In genomic region chr4:106840651-106841145, GRCm38 (mm10) we compare ENCODE assay signal across 8 mouse cellular contexts. TPM values are rescaled to one million over a fixed set of nuclear protein-coding genes. Genes with fewer than 3 reads are reported as not detected.
DNase-seq lines count a peak whose midpoint lies in the region; ATAC-seq and TF ChIP-seq lines count a peak whose summit lies in the region.

No protein-coding gene starts in this region.

- TF ChIP-seq RAD21 in MEL (IDR thresholded peaks at IDR 0.05; ENCODE audit: low read depth, low read length) = no peak; the same call in 1 of the 2 replicates

- peaks cover 17 to 33% of the 10 kb centered on the region in 2 experiments for H3K4me1 ChIP-seq in heart, embryonic 14.5 days (ENCODE audit: control insufficient read depth in 2 of 2, insufficient read depth in 2 of 2, low read length in 2 of 2)
- peaks cover 0 to 27% of the 10 kb centered on the region in 2 experiments; a peak in 3 of 4 replicates for H3K4me1 ChIP-seq in MEL (ENCODE audit: control insufficient read depth in 1 of 2, insufficient read depth in 2 of 2, low read length in 2 of 2)
- 0 out of 2 replicates have a peak, but pooled peaks cover 4% of the 10 kb centered on the region for H3K4me1 ChIP-seq in heart, postnatal 0 days (ENCODE audit: control insufficient read depth, insufficient read depth)
- peaks cover 35% of the 10 kb centered on the region for H3K4me1 ChIP-seq in midbrain, embryonic 11.5 days (ENCODE audit: control insufficient read depth, insufficient read depth, low read length)

- H3K4me2 ChIP-seq in heart, embryonic 14.5 days (ENCODE audit: low read length) = peak overlapping the region; percentile 98
- peak overlapping the region; percentile 96 for H3K4me2 ChIP-seq in heart, postnatal 0 days (ENCODE audit: low read depth, low read length)
- H3K4me2 ChIP-seq in midbrain, embryonic 11.5 days = peak overlapping the region; percentile 100

- no peak for TF ChIP-seq EP300 in MEL (IDR thresholded peaks at IDR 0.05; ENCODE audit: low read depth in 1 of 2, low read length in 2 of 2)
- TF ChIP-seq EP300 in heart, postnatal 0 days (IDR thresholded peaks at IDR 0.05; ENCODE audit: low read depth) = no peak

- TF ChIP-seq POLR2A in MEL (IDR thresholded peaks at IDR 0.05; ENCODE audit: control insufficient read depth in 1 of 2, insufficient read depth in 1 of 2, low read depth in 1 of 2, low read length in 2 of 2, poor library complexity in 1 of 2) = no peak

- H3K4me3 ChIP-seq in heart, embryonic 14.5 days (ENCODE audit: control insufficient read depth in 1 of 2, insufficient read depth in 1 of 2, low read depth in 1 of 2, low read length in 2 of 2) = peak overlapping the region; percentile 64 to 70
- peak overlapping the region; percentile 59 to 83 for H3K4me3 ChIP-seq in MEL (ENCODE audit: control insufficient read depth in 1 of 2, insufficient read depth in 1 of 2, low read depth in 2 of 2, low read length in 2 of 2)
- peak overlapping the region; percentile 67 for H3K4me3 ChIP-seq in heart, postnatal 0 days (ENCODE audit: low read depth, low read length)
- peak overlapping the region; percentile 53; the same call in 1 of the 2 replicates for H3K4me3 ChIP-seq in midbrain, embryonic 11.5 days (ENCODE audit: low read depth, low read length)

- no peak for ATAC-seq in heart, embryonic 14.5 days (ENCODE audit: insufficient number of reproducible peaks, insufficient read depth, low FRiP score, low read depth)
- no peak for ATAC-seq in heart, postnatal 0 days (ENCODE audit: insufficient read depth, low read depth)
- no peak for ATAC-seq in midbrain, embryonic 11.5 days (ENCODE audit: low FRiP score)
- ATAC-seq in granulocyte monocyte progenitor cell, adult 5-6 weeks (replicated peaks; ENCODE audit: poor library complexity, severe bottlenecking) = no peak

- no peaks in the 10 kb centered on the region for H3K27me3 ChIP-seq in heart, embryonic 14.5 days (ENCODE audit: control insufficient read depth, insufficient read depth, low read length)
- no peaks in the 10 kb centered on the region for H3K27me3 ChIP-seq in MEL (ENCODE audit: control insufficient read depth in 1 of 2, insufficient read depth in 2 of 2, low read length in 2 of 2)
- no peaks in the 10 kb centered on the region for H3K27me3 ChIP-seq in heart, postnatal 0 days (ENCODE audit: control insufficient read depth, insufficient read depth, low read length)
- H3K27me3 ChIP-seq in midbrain, embryonic 11.5 days (ENCODE audit: control insufficient read depth, insufficient read depth, low read length) = no peaks in the 10 kb centered on the region

- no peaks in the 10 kb centered on the region for H3K36me3 ChIP-seq in heart, embryonic 14.5 days (ENCODE audit: control insufficient read depth, insufficient read depth, low read length)
- peaks cover 0 to 8% of the 10 kb centered on the region in 2 experiments; a peak in 2 of 4 replicates for H3K36me3 ChIP-seq in MEL (ENCODE audit: control insufficient read depth in 1 of 2, insufficient read depth in 2 of 2, low read length in 2 of 2)
- H3K36me3 ChIP-seq in heart, postnatal 0 days (replicated peaks; ENCODE audit: control insufficient read depth, insufficient read depth, low read length) = no peaks in the 10 kb centered on the region
- no peaks in the 10 kb centered on the region for H3K36me3 ChIP-seq in midbrain, embryonic 11.5 days (ENCODE audit: control insufficient read depth, insufficient read depth, low read length)

- H3K9ac ChIP-seq in heart, embryonic 14.5 days (ENCODE audit: low read length) = peak overlapping the region; percentile 82
- peak overlapping the region; percentile 87 for H3K9ac ChIP-seq in MEL (ENCODE audit: control insufficient read depth, low read depth, low read length, poor library complexity, severe bottlenecking)
- H3K9ac ChIP-seq in heart, postnatal 0 days (replicated peaks; ENCODE audit: low read depth, low read length) = peak overlapping the region; percentile 59
- H3K9ac ChIP-seq in midbrain, embryonic 11.5 days (ENCODE audit: low read length) = peak overlapping the region; percentile 58

- H3K27ac ChIP-seq in heart, embryonic 14.5 days (replicated peaks in 1 of 2; ENCODE audit: control insufficient read depth in 1 of 2, insufficient read depth in 1 of 2, low read depth in 2 of 2, low read length in 2 of 2) = peak overlapping the region; percentile 83 to 92
- peak overlapping the region; percentile 54 for H3K27ac ChIP-seq in MEL (ENCODE audit: control insufficient read depth, low read depth, low read length)
- peak overlapping the region; percentile 88 for H3K27ac ChIP-seq in heart, postnatal 0 days (ENCODE audit: low read depth)
- peak overlapping the region; percentile 98 for H3K27ac ChIP-seq in midbrain, embryonic 11.5 days (ENCODE audit: low read depth, low read length)

- TF ChIP-seq CTCF in MEL (IDR thresholded peaks at IDR 0.05 in 2 of 3, conservative IDR thresholded peaks at IDR 0.05 in 1 of 3; ENCODE audit: control insufficient read depth in 1 of 3, insufficient read depth in 1 of 3, low read depth in 2 of 3, low read length in 3 of 3, poor library complexity in 1 of 3, severe bottlenecking in 1 of 3) = no peak
- no peak for TF ChIP-seq CTCF in heart, postnatal 0 days (IDR thresholded peaks at IDR 0.05; ENCODE audit: low read depth)

- no peaks in the 10 kb centered on the region for H3K9me3 ChIP-seq in heart, embryonic 14.5 days (ENCODE audit: control insufficient read depth, low read length)
- no peaks in the 10 kb centered on the region for H3K9me3 ChIP-seq in MEL (replicated peaks; ENCODE audit: insufficient read depth, low read length)
- H3K9me3 ChIP-seq in heart, postnatal 0 days (replicated peaks; ENCODE audit: control insufficient read depth, low read length) = no peaks in the 10 kb centered on the region
- H3K9me3 ChIP-seq in midbrain, embryonic 11.5 days (ENCODE audit: control insufficient read depth, low read length) = no peaks in the 10 kb centered on the region

- 40% methylated on average over 6 of the region's 6 CpGs for WGBS in heart, embryonic 14.5 days
- 45% methylated on average over 6 of the region's 6 CpGs for WGBS in heart, postnatal 0 days
- WGBS in midbrain, embryonic 11.5 days = 4% methylated on average over 6 of the region's 6 CpGs

- peaks cover 2% of the 10 kb centered on the region; the same call in 1 of the 2 replicates for H3K79me2 ChIP-seq in MEL (ENCODE audit: control insufficient read depth, insufficient read depth, low read length, poor library complexity)

- no peak for DNase-seq in heart, postnatal 4 days
- DNase-seq in MEL (ENCODE audit: low read depth, low spot score) (peak; percentile 40), MN1 (ENCODE audit: low spot score) (no peak)
- DNase-seq in heart, postnatal 0 days (ENCODE audit: low spot score) = no peak
- DNase-seq in midbrain, embryonic 11.5 days (ENCODE audit: low spot score, missing footprints) = peak; percentile 92
- DNase-seq in right cerebral cortex, postnatal 25 days = no peak

TF ChIP-seq in MEL, 35 proteins besides CTCF, POLR2A, EP300 and RAD21:
- TF ChIP-seq TCF12 (IDR thresholded peaks at IDR 0.05; ENCODE audit: low read depth, low read length) (no peak), E2F4 (IDR thresholded peaks at IDR 0.05; ENCODE audit: borderline replicate concordance, low read depth, low read length) (no peak), BHLHE40 (IDR thresholded peaks at IDR 0.05; ENCODE audit: borderline replicate concordance, low read depth, low read length) (no peak), KAT2A (conservative IDR thresholded peaks at IDR 0.05; ENCODE audit: low read depth, low read length) (no peak), SMC3 (IDR thresholded peaks at IDR 0.05; ENCODE audit: low read depth, low read length) (no peak; the same call in 1 of the 2 replicates), MEF2A (IDR thresholded peaks at IDR 0.05; ENCODE audit: extremely low read depth, insufficient replicate concordance, low read depth, low read length, poor library complexity, severe bottlenecking) (no peak), HCFC1 (IDR thresholded peaks at IDR 0.05; ENCODE audit: low read depth, low read length) (no peak), GABPA (IDR thresholded peaks at IDR 0.05; ENCODE audit: low read depth, low read length) (no peak), ZKSCAN1 (IDR thresholded peaks at IDR 0.05; ENCODE audit: low read depth, low read length) (no peak), MYB (IDR thresholded peaks at IDR 0.05; ENCODE audit: low read depth, low read length) (no peak)

RNA-seq across cellular contexts. Expression of gene Acot11, which starts 35.9 kb away (rescaled TPM):
- 5.0 and 6.0 TPM in 2 replicates for polyA plus RNA-seq in heart, embryonic 14.5 days (2014; fragmentation: Nextera tagmentation; extraction: Ambion mirVana)
- total RNA-seq in heart, postnatal 4 days (2021) = 10 to 100 TPM; 12.7 to 13.7 TPM
- 1.5 and 1.8 TPM in 2 replicates for total RNA-seq in MEL (2012; rRNA removed)
- polyA plus RNA-seq in MEL (2012; ENCODE audit: insufficient read depth in 1 of 2, insufficient read length in 2 of 2, low read depth in 1 of 2, low replicate concordance in 2 of 2, missing spikeins in 1 of 2) = 1 to 10 TPM in 1 of 2 experiments, not detected in 1; 2.5 TPM
- 18.8 and 34.6 TPM in 2 replicates for total RNA-seq in heart, postnatal 0 days (2014; rRNA removed; ENCODE audit: low replicate concordance)
- polyA plus RNA-seq in heart, postnatal 0 days (2015; fragmentation: Nextera tagmentation; extraction: Ambion mirVana) = 5.8 and 6.2 TPM in 2 replicates
- polyA plus RNA-seq in midbrain, embryonic 11.5 days (2014; fragmentation: Nextera tagmentation; extraction: Ambion mirVana) = 1.3 TPM in 2 replicates
- total RNA-seq in granulocyte monocyte progenitor cell, adult 5-6 weeks (2014; fragmentation: Nextera tagmentation) = 5.0 and 5.9 TPM in 2 replicates
- 2.2 and 4.9 TPM in 2 replicates for total RNA-seq in granulocyte monocyte progenitor cell, adult 5-6 weeks (2017)

Comparison
In these comparisons a context has a peak if more than half of its experiments do, and no peak if none do; other contexts are left out.
1. DNase-seq: peak in MEL (single experiment) and midbrain, embryonic 11.5 days (single experiment); none in heart, postnatal 4 days (single experiment), heart, postnatal 0 days (single experiment), MN1 (single experiment) and right cerebral cortex, postnatal 25 days (single experiment).
2. Peak in every context shown above with its lines, with median percentiles within 50 percentile points of each other: H3K27ac ChIP-seq, H3K4me2 ChIP-seq, H3K4me3 ChIP-seq and H3K9ac ChIP-seq.